Mouse (Mus musculus) forebrain, embryonic 14.5 days (tissue): ENCODE data around the gene Cd83. TPM values are rescaled to one million over a fixed set of nuclear protein-coding genes. Genes with fewer than 3 reads are reported as not detected.

Experiments used
- ATAC-seq: fragments of 200-750 bp; cut with Nextera tagmentation; 2 replicates; pipeline ENCODE4 v1.8.0; 2017; ENCODE audit warnings: mild to moderate bottlenecking, moderate library complexity
- DNase-seq: peaks from one replicate; pipeline ENCODE4 v3.0.0-alpha.2; 2015; ENCODE audit warnings: low spot score
- H3K27ac ChIP-seq: fragments of 300-500 bp; sonication (generic); 2 replicates; pipeline ENCODE4 v1.5.1; 2014; ENCODE audit warnings: low read depth, mild to moderate bottlenecking, control low read depth, low read length, moderate library complexity
- H3K27me3 ChIP-seq: fragments of 300-500 bp; sonication (generic); replicated peaks from 2 replicates; pipeline ENCODE4 v1.6.1; 2014; ENCODE audit warnings: low read length, control low read depth, mixed read lengths; ENCODE audit not compliant: control insufficient read depth, insufficient read depth
- H3K36me3 ChIP-seq: fragments of 300-500 bp; sonication (generic); 2 replicates; pipeline ENCODE4 v1.6.1; 2014; ENCODE audit warnings: low read length, control low read depth; ENCODE audit not compliant: control insufficient read depth, insufficient read depth
- H3K4me1 ChIP-seq: fragments of 300-500 bp; sonication (generic); 2 replicates; pipeline ENCODE4 v1.6.1; 2014; ENCODE audit warnings: antibody characterized with exemption, low read length, control low read depth; ENCODE audit not compliant: control insufficient read depth, insufficient read depth
- H3K4me2 ChIP-seq: fragments of 300-500 bp; sonication (generic); 2 replicates; pipeline ENCODE4 v1.6.1; 2014; ENCODE audit warnings: mild to moderate bottlenecking, control low read depth, low read length
- H3K4me3 ChIP-seq: fragments of 300-500 bp; sonication (generic); 2 replicates; pipeline ENCODE4 v1.5.1; 2014; ENCODE audit warnings: low read depth, low read length, control low read depth
- H3K9ac ChIP-seq: fragments of 300-500 bp; sonication (generic); 2 replicates; pipeline ENCODE4 v1.6.1; 2014; ENCODE audit warnings: mild to moderate bottlenecking, low read length, control low read depth, moderate library complexity
- H3K9me3 ChIP-seq: fragments of 300-500 bp; sonication (generic); replicated peaks from 2 replicates; pipeline ENCODE4 v1.6.1; 2016; ENCODE audit warnings: low read length, control low read depth, mixed read lengths; ENCODE audit not compliant: control insufficient read depth
- WGBS: fragments of 180-500 bp; shearing (Covaris S2); extraction: QIAGEN DNeasy Blood & Tissue Kit; methylation state at CpG from one replicate; pipeline ENCODE4 v1.1.7; 2014; 5-methylcytosine and 5-hydroxymethylcytosine counted together
- polyA plus RNA-seq: library from polyadenylated mRNA; unstranded; fragments of >200 nt; fragmentation: Nextera tagmentation; extraction: Ambion mirVana; gene quantifications from 2 replicates; pipeline ENCODE4 v1.2.1, GENCODE M21; 2014

Cd83 gene
- polyA plus RNA-seq, result 9.1 and 9.2 TPM in 2 replicates

DNA sequence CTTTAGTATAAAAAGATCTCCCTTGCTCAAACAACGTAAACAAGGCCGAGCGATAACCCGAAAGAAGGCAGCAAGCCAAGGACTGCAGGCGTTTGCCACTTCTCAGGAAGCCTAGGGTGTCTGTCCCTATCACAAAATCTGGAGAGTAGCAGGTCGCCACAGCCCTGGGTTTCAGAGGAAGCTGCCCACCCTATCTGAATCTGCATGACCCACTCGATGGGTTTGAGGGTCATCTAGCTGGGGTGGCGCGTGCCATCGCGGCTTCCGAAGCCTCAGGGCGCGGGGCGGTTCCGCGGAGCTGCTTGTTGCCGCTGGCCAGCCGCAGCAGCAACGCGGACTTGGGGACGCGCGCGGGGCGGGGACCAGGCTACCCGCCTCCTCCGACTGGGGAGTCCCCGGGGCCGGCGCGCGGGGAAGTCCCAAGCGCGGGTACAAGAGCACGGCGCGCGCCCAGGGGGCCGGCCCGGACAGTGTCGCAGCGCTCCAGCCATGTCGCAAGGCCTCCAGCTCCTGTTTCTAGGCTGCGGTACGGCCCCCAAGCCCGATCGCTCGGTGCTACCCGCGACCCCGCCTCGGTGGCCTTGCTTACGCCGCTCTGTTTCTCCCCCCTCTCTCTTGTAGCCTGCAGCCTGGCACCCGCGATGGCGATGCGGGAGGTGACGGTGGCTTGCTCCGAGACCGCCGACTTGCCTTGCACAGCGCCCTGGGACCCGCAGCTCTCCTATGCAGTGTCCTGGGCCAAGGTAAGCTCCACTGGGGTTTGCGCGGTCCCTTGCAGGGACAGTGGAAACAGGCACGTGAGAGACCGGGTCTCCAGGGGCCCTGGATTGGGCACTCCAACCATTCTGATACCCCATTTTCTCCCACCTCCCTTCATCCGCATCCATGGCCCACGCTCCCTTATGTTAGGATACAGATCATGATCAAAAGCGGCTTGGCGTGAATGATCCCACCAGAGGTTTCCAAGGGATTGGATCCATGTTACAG lies at the start of gene Cd83:
TSS of gene Cd83 (plus strand) at position 51 of the 987 bp plus-strand sequence.
- peak within 1 kb of the TSS; percentile 96 for H3K4me2 ChIP-seq
- peak within 1 kb of the TSS; percentile 62 for H3K9ac ChIP-seq
- peak; percentile 63 for DNase-seq
- no peak within 1 kb of the TSS for H3K27ac ChIP-seq
- no peaks in the 10 kb centered on the region for H3K9me3 ChIP-seq
- peaks cover 13% of the 10 kb centered on the region; the same call in 1 of the 2 replicates for H3K4me1 ChIP-seq
- peaks cover 13% of the 10 kb centered on the region; the same call in 1 of the 2 replicates for H3K27me3 ChIP-seq
- peak; percentile 74 for ATAC-seq
- 3% methylated on average over 72 of the region's 73 CpGs for WGBS
- peak within 1 kb of the TSS; percentile 49 for H3K4me3 ChIP-seq
- H3K36me3 ChIP-seq, result no peaks in the 10 kb centered on the region

DNA sequence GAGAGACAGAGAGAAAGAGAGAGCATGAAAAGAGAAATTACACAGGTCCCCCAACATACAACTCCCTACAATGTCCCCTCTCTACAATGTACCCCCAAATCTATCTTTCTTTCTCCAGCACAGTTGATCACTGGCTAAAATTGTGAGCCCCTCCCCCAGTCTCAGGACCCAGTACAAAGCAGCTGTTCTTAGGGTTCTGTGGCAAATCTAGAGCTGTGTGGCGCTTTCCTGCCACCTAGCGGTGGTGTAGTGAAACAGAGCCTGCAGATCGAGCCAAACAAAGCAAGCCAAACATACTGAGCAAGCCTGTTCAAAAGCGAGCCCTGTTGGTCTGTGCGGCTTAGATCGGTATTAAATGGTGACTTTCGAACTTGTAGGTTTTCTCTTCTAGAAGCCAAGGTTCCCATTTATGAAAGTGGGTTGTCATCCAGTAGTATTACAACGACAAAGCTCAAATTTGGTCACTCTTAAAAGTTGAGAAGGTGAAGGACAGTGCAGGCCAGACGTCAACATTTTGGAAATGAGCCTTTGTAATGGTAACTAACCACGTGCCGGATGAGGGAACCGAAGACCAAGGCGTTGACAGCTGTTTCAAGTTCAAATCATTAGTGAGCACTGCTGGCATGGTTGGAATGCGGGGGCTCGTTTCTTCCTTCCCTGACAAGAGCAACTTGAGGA lies 44.8 kb upstream of the Cd83 start:
- 24% methylated on average over 15 of the region's 15 CpGs for WGBS

DNA sequence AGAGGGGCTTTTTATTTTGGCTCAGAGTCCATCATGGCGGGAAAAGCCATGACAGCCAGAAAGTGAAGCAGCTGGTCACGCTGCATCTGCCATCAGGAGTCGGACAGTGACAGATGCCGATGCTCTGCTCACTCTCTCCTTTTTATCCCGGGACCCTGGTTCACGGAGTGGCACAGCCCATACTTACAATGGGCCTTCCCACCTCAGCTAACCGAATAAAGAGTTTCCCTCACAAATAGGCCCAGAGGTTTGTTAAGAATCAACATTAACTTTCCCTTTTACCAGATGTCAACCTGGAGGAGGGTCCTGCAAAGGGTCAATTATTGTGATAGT lies 44.3 kb upstream of the Cd83 start:
- Histone ChIP-seq H3K4me2 (no peak overlapping the region), H3K27me3 (no peaks in the 10 kb centered on the region), H3K4me1 (no peaks in the 10 kb centered on the region), H3K27ac (no peak overlapping the region), H3K9ac (no peak overlapping the region), H3K36me3 (no peaks in the 10 kb centered on the region), H3K9me3 (no peaks in the 10 kb centered on the region; the same call in 1 of the 2 replicates), H3K4me3 (no peak overlapping the region)
- DNase-seq (no peak), ATAC-seq (no peak)
- 68% methylated on average over 7 of the region's 7 CpGs for WGBS

More for the DNA sequence above, 44.8 kb upstream of the Cd83 start:
- DNase-seq (peak; percentile 95), ATAC-seq (peak; percentile 93)
- H3K27ac ChIP-seq, result no peak overlapping the region
- H3K4me1 ChIP-seq, result no peaks in the 10 kb centered on the region
- no peak overlapping the region for H3K4me3 ChIP-seq
- H3K36me3 ChIP-seq, result no peaks in the 10 kb centered on the region
- H3K9me3 ChIP-seq, result no peaks in the 10 kb centered on the region; the same call in 1 of the 2 replicates
- no peaks in the 10 kb centered on the region for H3K27me3 ChIP-seq
- H3K9ac ChIP-seq, result no peak overlapping the region
- H3K4me2 ChIP-seq, result no peak overlapping the region

DNA sequence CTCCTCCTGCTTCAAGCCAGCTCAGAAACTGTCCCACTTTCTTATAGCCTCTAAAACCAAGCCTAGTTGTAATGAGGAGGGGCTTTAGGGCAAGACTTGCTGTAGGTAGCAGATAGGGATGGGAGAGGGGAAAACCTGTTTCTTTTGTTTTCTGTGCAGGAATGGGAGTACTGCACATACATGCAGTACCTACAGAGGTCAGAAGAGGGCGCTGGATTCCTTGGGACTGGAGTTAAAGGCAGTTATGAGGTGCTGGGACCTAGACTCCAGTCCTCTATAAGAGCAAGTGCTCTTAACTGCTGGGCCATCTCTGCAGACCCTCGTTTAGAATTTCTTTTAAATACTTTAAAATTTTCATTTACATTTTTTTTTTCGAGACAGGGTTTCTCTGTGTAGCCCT lies 41.9 kb upstream of the Cd83 start:
- no peaks in the 10 kb centered on the region for H3K4me1 ChIP-seq
- DNase-seq, result no peak
- H3K27ac ChIP-seq, result no peak overlapping the region
- H3K27me3 ChIP-seq, result no peaks in the 10 kb centered on the region
- no peak overlapping the region for H3K9ac ChIP-seq
- H3K4me2 ChIP-seq, result no peak overlapping the region
- no peak overlapping the region for H3K4me3 ChIP-seq
- no peaks in the 10 kb centered on the region; the same call in 1 of the 2 replicates for H3K9me3 ChIP-seq
- 74% methylated on average over 3 of the region's 3 CpGs for WGBS
- no peaks in the 10 kb centered on the region for H3K36me3 ChIP-seq
- ATAC-seq, result no peak

DNA sequence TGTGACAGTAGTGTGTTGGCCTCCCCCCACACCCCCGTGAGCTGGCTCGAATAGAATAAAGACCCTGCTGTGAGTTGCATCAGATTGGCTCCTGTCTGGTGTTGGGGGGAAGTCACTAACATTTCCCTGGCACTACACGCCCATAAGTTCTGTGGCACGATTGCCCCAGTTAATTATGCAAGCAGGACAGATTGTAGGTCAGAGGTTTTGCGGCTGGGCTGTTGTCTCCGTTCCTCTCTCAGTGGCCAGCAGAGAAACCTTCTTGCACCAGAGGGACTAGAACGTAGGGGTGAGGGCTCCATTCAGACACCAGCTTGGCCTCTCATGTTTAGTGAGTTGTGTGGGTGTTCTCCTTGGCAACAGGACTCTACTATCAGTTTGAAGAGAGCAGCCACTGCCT lies 40.3 kb upstream of the Cd83 start:
- Histone ChIP-seq H3K27me3 (no peaks in the 10 kb centered on the region), H3K4me3 (no peak overlapping the region), H3K9me3 (no peaks in the 10 kb centered on the region; the same call in 1 of the 2 replicates), H3K36me3 (no peaks in the 10 kb centered on the region), H3K9ac (no peak overlapping the region), H3K4me2 (no peak overlapping the region), H3K27ac (no peak overlapping the region), H3K4me1 (no peaks in the 10 kb centered on the region)
- DNase-seq (no peak), ATAC-seq (no peak)
- 90% methylated on average over 7 of the region's 7 CpGs for WGBS

DNA sequence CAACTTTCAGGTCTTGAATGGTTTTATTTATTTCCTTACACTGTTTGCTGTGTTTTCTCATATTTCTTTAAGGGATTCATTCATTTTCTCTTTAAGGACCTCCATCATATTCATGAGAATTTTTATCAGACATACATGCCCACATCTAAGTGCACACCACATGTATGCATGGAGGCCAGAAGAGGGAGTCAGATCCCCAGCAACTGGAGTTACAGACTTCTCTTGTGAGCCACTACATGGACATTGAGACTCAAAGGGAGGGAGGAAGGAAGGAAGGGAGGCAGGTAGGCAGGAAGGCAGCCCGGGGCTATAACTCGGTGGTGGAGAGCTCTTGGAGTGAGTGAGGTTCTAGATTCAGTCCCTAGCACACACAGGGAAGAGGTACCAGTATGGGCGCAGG lies 34.3 kb upstream of the Cd83 start:
- 82% methylated on average over 3 of the region's 3 CpGs for WGBS
- ATAC-seq (no peak), DNase-seq (no peak)
- H3K27ac ChIP-seq, result no peak overlapping the region
- no peaks in the 10 kb centered on the region for H3K27me3 ChIP-seq
- no peaks in the 10 kb centered on the region for H3K9me3 ChIP-seq
- H3K4me1 ChIP-seq, result no peaks in the 10 kb centered on the region
- no peak overlapping the region for H3K4me2 ChIP-seq
- no peak overlapping the region for H3K4me3 ChIP-seq
- H3K9ac ChIP-seq, result no peak overlapping the region
- H3K36me3 ChIP-seq, result no peaks in the 10 kb centered on the region

DNA sequence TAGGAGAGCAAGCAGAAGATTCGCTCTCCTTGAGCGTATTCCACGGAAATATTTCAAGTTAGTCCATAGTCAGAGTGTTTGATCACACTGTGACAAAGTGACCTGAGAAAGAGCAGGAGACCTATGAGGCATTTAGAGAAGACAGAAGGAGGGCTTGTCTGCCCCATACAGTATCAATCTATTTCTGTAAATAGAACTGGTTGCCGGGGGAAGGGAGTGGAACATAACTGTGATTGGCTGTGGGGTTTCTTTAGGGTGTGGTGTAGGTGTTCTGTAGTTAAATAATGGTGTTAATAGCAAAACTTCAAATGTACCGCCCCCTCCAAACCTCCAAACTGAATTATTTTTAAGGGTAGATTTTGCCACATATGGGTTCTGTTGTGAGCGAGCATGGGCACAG lies 33.6 kb upstream of the Cd83 start:
- Histone ChIP-seq H3K9me3 (no peaks in the 10 kb centered on the region), H3K36me3 (no peaks in the 10 kb centered on the region), H3K27me3 (no peaks in the 10 kb centered on the region), H3K4me1 (no peaks in the 10 kb centered on the region), H3K9ac (no peak overlapping the region), H3K27ac (no peak overlapping the region), H3K4me3 (no peak overlapping the region), H3K4me2 (no peak overlapping the region)
- over 99% methylated on average over 6 of the region's 6 CpGs for whole genome bisulfite sequencing
- ATAC-seq (no peak), DNase-seq (no peak)

DNA sequence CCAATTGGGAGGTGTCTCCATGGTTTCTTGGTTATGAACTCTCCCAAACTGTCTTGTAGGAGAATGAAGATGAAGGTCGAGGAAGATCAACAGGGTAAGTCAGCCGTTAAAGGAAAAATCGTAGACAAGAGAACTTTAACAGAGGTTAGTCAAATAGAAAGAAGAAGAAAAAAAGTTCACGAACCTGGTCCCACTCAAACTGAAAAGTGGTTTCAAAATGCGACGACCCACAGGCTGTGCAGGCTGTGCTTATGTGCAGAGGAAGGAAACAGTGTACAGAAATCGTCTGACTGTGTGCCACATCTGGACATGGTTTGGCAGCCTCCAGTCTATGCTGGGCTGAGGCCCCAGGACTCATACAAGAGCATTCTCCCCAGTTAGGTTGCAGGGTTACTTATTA lies 32.2 kb upstream of the Cd83 start:
- no peaks in the 10 kb centered on the region for H3K27me3 ChIP-seq
- WGBS, result 91% methylated on average over 7 of the region's 7 CpGs
- DNase-seq, result no peak

DNA sequence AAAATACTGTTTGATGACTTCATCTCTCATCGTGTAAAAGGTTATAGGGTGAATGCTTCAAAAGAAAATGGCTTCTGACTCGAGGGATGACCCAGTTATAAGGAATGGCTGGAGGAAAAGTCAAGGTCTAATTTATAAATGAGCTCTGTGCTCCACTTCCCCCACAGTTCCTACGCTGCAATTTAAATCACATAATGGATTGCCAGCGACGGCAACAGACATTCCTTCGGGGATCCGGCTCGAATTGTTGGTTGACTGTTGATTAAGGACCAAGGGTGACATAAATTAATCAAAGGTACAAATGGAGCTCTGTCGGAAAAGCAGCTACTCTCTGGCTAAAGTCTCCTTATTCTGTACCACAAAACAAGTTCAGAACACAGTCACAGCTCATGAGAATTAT lies 30.9 kb upstream of the Cd83 start:
- no peaks in the 10 kb centered on the region for H3K4me1 ChIP-seq
- DNase-seq (no peak), ATAC-seq (no peak)
- no peaks in the 10 kb centered on the region for H3K36me3 ChIP-seq
- H3K4me2 ChIP-seq, result no peak overlapping the region
- H3K27me3 ChIP-seq, result no peaks in the 10 kb centered on the region
- no peak overlapping the region for H3K27ac ChIP-seq
- 75% methylated on average over 9 of the region's 9 CpGs for WGBS
- H3K4me3 ChIP-seq, result no peak overlapping the region
- no peak overlapping the region for H3K9ac ChIP-seq
- H3K9me3 ChIP-seq, result no peaks in the 10 kb centered on the region

More for the DNA sequence above, 32.2 kb upstream of the Cd83 start:
- Histone ChIP-seq H3K4me2 (no peak overlapping the region), H3K27ac (no peak overlapping the region), H3K4me1 (no peaks in the 10 kb centered on the region), H3K4me3 (no peak overlapping the region), H3K36me3 (no peaks in the 10 kb centered on the region), H3K9me3 (no peaks in the 10 kb centered on the region), H3K9ac (no peak overlapping the region)
- no peak for ATAC-seq
